Mouse (Mus musculus) megakaryocyte, adult 5-6 weeks (primary cell): ENCODE measurements around the gene Resp18. TPM values are rescaled to one million over a fixed set of nuclear protein-coding genes. Genes with fewer than 3 reads are reported as not detected.

ENCODE experiments used
- ATAC-seq: 2 replicates; pipeline ENCODE4 v1.8.0; 2016; ENCODE audit warnings: mild to moderate bottlenecking, inconsistent platforms; ENCODE audit not compliant: poor library complexity, severe bottlenecking
- total RNA-seq, 2 experiments: library from RNA; stranded (forward) in 1 of 2; stranded (reverse) in 1 of 2; fragments of 153-499, 151-499 nt in 1 of 2; fragments of 221-1000, 200-1000 nt in 1 of 2; gene quantifications; 2 replicates each; pipeline versions ENCODE4 v1.2.3 to v1.2.4; 2015 to 2017

The Resp18 gene
- total RNA-seq, 2 experiments from 2014 or later = not detected

- ATAC-seq = no peak
Measured at GRCm38 (mm10) chr1:75277195-75278188, 723 bp downstream of the Resp18 start.

- ATAC-seq = no peak
Measured at GRCm38 (mm10) chr1:75264091-75264880, 13.9 kb downstream of the Resp18 start, which contains the start of gene Ptprn. Gene Ptprn (minus strand): TSS chr1:75264502.

GRCm38 (mm10) chr1:75262969-75263951 is 15.0 kb downstream of the Resp18 start:
- 0 out of 2 replicates have a peak, but pooled peaks have one; percentile 33 for ATAC-seq

GRCm38 (mm10) chr1:75261278-75261677 is 16.9 kb downstream of the Resp18 start:
- ATAC-seq = no peak

GRCm38 (mm10) chr1:75255516-75256046 is 22.6 kb downstream of the Resp18 start:
- ATAC-seq = no peak

- ATAC-seq = no peak
Measured at GRCm38 (mm10) chr1:75254625-75255013, 23.6 kb downstream of the Resp18 start.

- ATAC-seq = peak; percentile 68
Measured at GRCm38 (mm10) chr1:75253849-75254624, 24.2 kb downstream of the Resp18 start.

GRCm38 (mm10) chr1:75253029-75253428 is 25.2 kb downstream of the Resp18 start:
- ATAC-seq = no peak

- no peak for ATAC-seq
Measured at GRCm38 (mm10) chr1:75252308-75252707, 25.9 kb downstream of the Resp18 start.

- peak; percentile 96 for ATAC-seq
Measured at GRCm38 (mm10) chr1:75251112-75251970, 26.9 kb downstream of the Resp18 start.

- ATAC-seq = no peak
Measured at GRCm38 (mm10) chr1:75250498-75250897, 27.7 kb downstream of the Resp18 start.

GRCm38 (mm10) chr1:75248041-75248772 is 30.0 kb downstream of the Resp18 start:
- no peak for ATAC-seq

GRCm38 (mm10) chr1:75247071-75247930 is 30.9 kb downstream of the Resp18 start:
- ATAC-seq = no peak

GRCm38 (mm10) chr1:75244836-75245235 is 33.4 kb downstream of the Resp18 start:
- peak; percentile 88 for ATAC-seq

GRCm38 (mm10) chr1:75244175-75244826 is 33.9 kb downstream of the Resp18 start:
- ATAC-seq = no peak

- no peak for ATAC-seq
Measured at GRCm38 (mm10) chr1:75243411-75243810, 34.8 kb downstream of the Resp18 start.
